Mouse (Mus musculus): ENCODE data around the gene Prdx2.

Gene Prdx2

GRCm38 (mm10) chr8:84947241-84947545 is 22.2 kb upstream of the Prdx2 start:
- no peak for DNase-seq (ENCODE audit: low spot score in 2 of 2)

GRCm38 (mm10) chr8:84949753-84950152 is 19.6 kb upstream of the Prdx2 start:
- DNase-seq (ENCODE audit: low spot score in 2 of 2) = no peak

GRCm38 (mm10) chr8:84952612-84953255 is 16.7 kb upstream of the Prdx2 start:
- DNase-seq (ENCODE audit: low spot score in 2 of 2) = peak in 1 of 2 experiments; percentile 54

GRCm38 (mm10) chr8:84956768-84957167 is 12.6 kb upstream of the Prdx2 start:
- DNase-seq (ENCODE audit: low spot score in 2 of 2) = peak; percentile 48 to 57

- no peak for DNase-seq (ENCODE audit: low spot score in 2 of 2)
Observed at GRCm38 (mm10) chr8:84959811-84960210, 9.6 kb upstream of the Prdx2 start.

GRCm38 (mm10) chr8:84963952-84964351 is 5.4 kb upstream of the Prdx2 start:
- DNase-seq (ENCODE audit: low spot score in 2 of 2) = no peak

GRCm38 (mm10) chr8:84965731-84966291 is 3.6 kb upstream of the Prdx2 start:
- DNase-seq (ENCODE audit: low spot score in 2 of 2) = peak; percentile 85 to 94

- DNase-seq (ENCODE audit: low spot score in 2 of 2) = no peak
Observed at GRCm38 (mm10) chr8:84966603-84967002, 2.8 kb upstream of the Prdx2 start.

GRCm38 (mm10) chr8:84967532-84968304 is 1.7 kb upstream of the Prdx2 start:
- DNase-seq (ENCODE audit: low spot score in 2 of 2) = no peak

GRCm38 (mm10) chr8:84968650-84969049 is 737 bp upstream of the Prdx2 start:
- DNase-seq (ENCODE audit: low spot score in 2 of 2) = no peak

GRCm38 (mm10) chr8:84970135-84970790 is 876 bp downstream of the Prdx2 start:
- DNase-seq (ENCODE audit: low spot score in 2 of 2) = no peak

GRCm38 (mm10) chr8:84970913-84971312 is 1.5 kb downstream of the Prdx2 start:
- no peak for DNase-seq (ENCODE audit: low spot score in 2 of 2)

GRCm38 (mm10) chr8:84973079-84973478 is 3.7 kb downstream of the Prdx2 start:
- DNase-seq (ENCODE audit: low spot score in 2 of 2) = no peak

GRCm38 (mm10) chr8:84973803-84974542 is 4.6 kb downstream of the Prdx2 start:
- no peak for DNase-seq (ENCODE audit: low spot score in 2 of 2)

- DNase-seq (ENCODE audit: low spot score in 2 of 2) = no peak
Observed at GRCm38 (mm10) chr8:84974543-84975142, 5.3 kb downstream of the Prdx2 start.

GRCm38 (mm10) chr8:84975434-84975833 is 6.0 kb downstream of the Prdx2 start:
- DNase-seq (ENCODE audit: low spot score in 2 of 2) = peak; percentile 39 to 45

GRCm38 (mm10) chr8:84976031-84976762 is 6.8 kb downstream of the Prdx2 start:
- DNase-seq (ENCODE audit: low spot score in 2 of 2) = peak; percentile 89 to 93

- DNase-seq (ENCODE audit: low spot score in 2 of 2) = no peak
Observed at GRCm38 (mm10) chr8:84976763-84977434, 7.5 kb downstream of the Prdx2 start.

GRCm38 (mm10) chr8:84977435-84978247 is 8.3 kb downstream of the Prdx2 start:
- peak; percentile 59 to 67 for DNase-seq (ENCODE audit: low spot score in 2 of 2)

Data from urinary bladder, adult 18-20 months (tissue).